Mouse (Mus musculus) bone marrow, adult 2 months (tissue): Measurements from ENCODE around the gene Wfdc1. TPM values are rescaled to one million over a fixed set of nuclear protein-coding genes. Genes with fewer than 3 reads are reported as not detected.
A peak's percentile ranks its signal among the peaks of the same experiment; 100 is the strongest.

Experiments used
- H3K27ac ChIP-seq: fragments of 200-500 bp; 2 replicates; pipeline ENCODE4 v1.5.1; 2012; ENCODE audit warnings: low read depth, mild to moderate bottlenecking, control low read depth, inconsistent platforms, low read length; ENCODE audit not compliant: control insufficient read depth, poor library complexity, insufficient read depth
- H3K4me1 ChIP-seq: fragments of 200-500 bp; 2 replicates; pipeline ENCODE4 v1.6.1; 2011; ENCODE audit warnings: low read length; ENCODE audit not compliant: control insufficient read depth, insufficient read depth
- H3K4me3 ChIP-seq: fragments of 200-500 bp; replicated peaks from 2 replicates; pipeline ENCODE3; 2011; ENCODE audit warnings: mild to moderate bottlenecking, low read depth, low read length, control low read depth; ENCODE audit not compliant: control insufficient read depth
- CTCF ChIP-seq: fragments of 200-500 bp; IDR thresholded peaks from 2 replicates; pipeline ENCODE4 v1.5.1; 2011; ENCODE audit warnings: low read length, control low read depth; ENCODE audit not compliant: control insufficient read depth, insufficient read depth
- POLR2A ChIP-seq: fragments of 200-500 bp; IDR thresholded peaks from 2 replicates; pipeline ENCODE4 v1.6.1; 2011; ENCODE audit warnings: low read depth, mild to moderate bottlenecking, control low read depth, low read length, borderline replicate concordance; ENCODE audit not compliant: control insufficient read depth
- WGBS: fragments of 180-500 bp; shearing (Covaris S2); methylation state at CpG from one replicate; pipeline ENCODE4 v1.1.7; 2018; 5-methylcytosine and 5-hydroxymethylcytosine counted together
- polyA plus RNA-seq: library from polyadenylated mRNA; stranded (reverse); fragments of >200 nt; gene quantifications from 2 replicates; pipeline ENCODE4 v1.2.4, GENCODE M21; 2011; ENCODE audit warnings: low replicate concordance; ENCODE audit not compliant: missing spikeins, insufficient read depth, insufficient read length

Wfdc1 gene
- polyA plus RNA-seq, 1 experiment = not detected

DNA sequence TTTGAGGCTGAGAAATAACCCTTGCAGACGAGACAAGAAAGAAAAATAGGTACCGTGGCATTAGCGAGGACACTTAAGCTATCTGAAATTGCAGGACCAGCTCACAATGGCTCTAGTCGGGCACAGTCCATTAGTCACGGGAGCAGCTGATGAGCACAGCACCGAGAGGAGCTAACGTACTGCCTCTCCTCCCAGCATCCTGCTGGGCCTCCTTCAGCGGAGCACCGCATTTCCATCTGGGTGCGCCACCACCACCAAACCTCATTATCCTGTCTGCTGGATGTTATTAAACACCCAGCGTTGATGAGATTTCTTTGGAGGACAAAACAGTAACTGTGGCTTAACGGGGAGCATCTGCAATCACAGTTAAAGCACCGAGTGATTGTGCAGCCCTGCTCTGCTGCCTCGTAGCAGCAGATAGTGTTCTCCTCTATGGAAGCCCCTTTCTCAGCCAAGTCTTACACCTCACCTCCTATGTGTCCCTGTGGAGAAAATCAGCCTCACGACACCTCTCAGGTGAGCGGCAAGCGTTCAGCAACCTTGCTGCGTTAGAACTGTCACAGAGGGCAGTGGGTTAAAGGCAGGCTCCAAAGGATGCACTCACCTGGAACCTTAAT is 21.1 kb upstream of the Wfdc1 start:
- H3K27ac ChIP-seq = no peak overlapping the region
- no peak for TF ChIP-seq CTCF
- no peak for TF ChIP-seq POLR2A
- no peak overlapping the region for H3K4me3 ChIP-seq
- no peaks in the 10 kb centered on the region for H3K4me1 ChIP-seq
- 77% methylated on average over 18 of the region's 18 CpGs for WGBS

DNA sequence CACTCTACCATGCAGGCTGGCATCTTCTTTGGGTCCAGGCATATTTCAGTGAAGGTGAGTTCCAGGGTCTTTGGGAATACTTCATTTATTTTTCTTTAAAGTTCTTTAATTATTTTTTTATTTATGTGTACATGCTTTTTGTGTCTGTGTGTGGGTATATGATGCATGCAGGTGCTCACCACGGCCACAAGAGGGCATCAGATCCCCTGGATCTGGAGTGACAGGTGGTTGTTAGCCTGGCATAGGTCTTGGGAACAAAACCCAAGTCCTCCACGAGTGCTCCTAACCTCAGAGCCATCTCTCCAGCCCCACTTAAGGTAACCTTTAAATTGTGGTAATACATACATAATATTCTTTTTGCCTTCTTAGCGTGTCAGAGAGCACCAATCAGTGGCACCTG is 20.0 kb upstream of the Wfdc1 start:
- WGBS = 56% methylated on average over 3 of the region's 3 CpGs
- no peak overlapping the region for H3K4me3 ChIP-seq
- H3K4me1 ChIP-seq = no peaks in the 10 kb centered on the region
- TF ChIP-seq CTCF (peak; percentile 33; the same call in 1 of the 2 replicates), POLR2A (no peak)
- no peak overlapping the region for H3K27ac ChIP-seq

DNA sequence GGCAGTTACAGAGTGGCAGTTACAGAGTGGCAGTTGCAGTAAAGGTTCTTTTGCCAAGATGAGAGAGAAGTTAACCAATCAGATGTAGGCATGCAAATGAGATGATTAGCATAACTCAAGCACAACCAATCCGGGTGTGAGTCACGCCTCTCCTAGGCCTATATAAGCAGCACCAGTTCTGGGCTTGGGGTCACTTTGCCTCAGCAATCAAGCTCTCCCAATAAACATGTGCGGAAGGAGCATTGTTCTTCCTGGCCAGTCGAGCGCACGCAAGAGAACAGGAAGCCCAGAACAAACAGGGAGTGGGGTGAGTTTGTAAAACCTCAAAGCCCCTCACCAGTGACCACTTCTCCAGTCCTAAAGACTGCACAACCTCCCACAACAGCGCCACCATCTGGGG is 19.3 kb upstream of the Wfdc1 start:
- Histone ChIP-seq H3K27ac (no peak overlapping the region), H3K4me1 (no peaks in the 10 kb centered on the region), H3K4me3 (no peak overlapping the region)
- 72% methylated on average over 7 of the region's 7 CpGs for WGBS
- TF ChIP-seq POLR2A (no peak), CTCF (no peak)

DNA sequence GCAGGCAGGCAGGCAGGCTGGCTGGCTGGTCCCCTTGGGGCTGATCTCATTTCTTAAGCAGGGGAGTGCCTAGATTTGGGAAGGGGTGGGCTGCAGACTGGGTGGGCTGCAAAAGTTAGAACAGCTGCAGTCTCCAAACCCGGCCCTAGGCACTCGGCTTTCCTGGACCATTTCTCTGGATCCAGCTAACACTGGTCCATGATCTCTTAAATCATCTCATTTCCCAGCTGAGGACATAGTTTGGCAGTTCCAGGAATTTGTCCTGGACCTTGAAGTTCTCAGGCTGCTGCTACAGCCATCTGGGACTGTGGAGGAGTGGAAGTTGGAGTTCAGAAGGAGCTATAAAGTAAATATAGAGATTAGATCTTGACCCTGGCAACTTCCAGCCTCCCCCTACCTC is 14.8 kb upstream of the Wfdc1 start:
- Histone ChIP-seq H3K4me1 (no peaks in the 10 kb centered on the region), H3K27ac (no peak overlapping the region), H3K4me3 (no peak overlapping the region)
- TF ChIP-seq POLR2A (no peak), CTCF (no peak)
- WGBS = 46% methylated on average over 2 of the region's 2 CpGs

DNA sequence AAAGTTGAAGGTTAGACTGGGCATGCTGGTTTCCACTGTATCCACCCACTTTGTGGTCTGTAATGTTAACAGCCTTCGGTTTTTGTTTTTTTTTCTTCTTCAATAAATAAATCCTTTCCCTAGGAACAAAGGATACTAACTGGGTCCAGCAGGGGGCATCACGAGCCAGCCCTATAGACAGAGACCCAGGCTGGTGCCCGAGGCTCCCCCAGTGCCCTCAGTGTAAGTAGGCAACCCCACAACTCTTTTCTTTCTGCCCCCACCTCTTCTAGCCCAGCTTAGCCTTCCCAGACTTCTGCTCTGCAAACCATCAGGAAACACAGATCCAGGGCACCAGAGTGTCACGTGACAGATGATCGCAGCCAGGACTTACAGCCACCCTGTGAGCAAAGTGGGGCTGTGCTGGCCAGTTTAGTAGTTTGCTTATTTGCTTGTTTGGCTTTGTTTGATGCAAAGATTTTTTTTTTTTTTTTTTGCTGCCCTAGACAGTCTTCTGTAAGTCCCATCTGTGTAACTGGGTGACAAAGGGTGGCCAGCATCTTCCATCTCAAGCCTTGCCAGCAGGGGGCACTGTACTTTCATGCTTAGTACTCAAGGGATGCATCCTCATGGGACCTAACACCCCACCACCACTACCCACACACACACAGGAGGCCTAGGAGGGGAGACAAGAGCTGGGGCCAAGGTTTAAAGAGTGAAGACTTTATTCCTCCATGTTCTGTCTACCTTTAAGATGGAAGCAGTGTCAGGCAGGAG is 9.3 kb upstream of the Wfdc1 start:
- no peak overlapping the region for H3K4me3 ChIP-seq
- TF ChIP-seq POLR2A = no peak
- TF ChIP-seq CTCF = peak; percentile 48
- H3K27ac ChIP-seq = no peak overlapping the region
- 47% methylated on average over 5 of the region's 5 CpGs for WGBS
- no peaks in the 10 kb centered on the region for H3K4me1 ChIP-seq

DNA sequence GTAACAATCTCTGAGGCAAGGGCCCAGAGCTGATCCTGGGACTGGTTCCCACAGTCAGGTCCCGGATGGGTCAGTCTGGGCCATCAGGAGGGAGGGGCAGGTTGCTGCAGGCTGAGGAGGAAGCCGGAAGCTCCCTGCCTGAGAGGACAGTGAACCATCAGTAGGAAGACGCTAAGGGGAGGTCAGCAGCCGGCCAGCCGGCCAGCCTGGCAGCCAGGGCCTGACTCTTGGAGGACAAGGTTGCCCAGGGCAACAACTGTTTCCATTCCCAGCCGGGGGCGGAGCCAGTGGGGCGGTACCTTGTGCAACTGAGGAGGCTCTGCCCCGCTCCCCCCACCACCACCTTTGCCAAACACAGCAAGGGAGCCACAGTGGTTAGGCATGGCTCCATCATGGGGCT is 5.1 kb upstream of the Wfdc1 start:
- no peak overlapping the region for H3K4me3 ChIP-seq
- TF ChIP-seq CTCF (no peak), POLR2A (no peak)
- H3K27ac ChIP-seq = no peak overlapping the region
- no peaks in the 10 kb centered on the region for H3K4me1 ChIP-seq
- WGBS = 67% methylated on average over 9 of the region's 9 CpGs

DNA sequence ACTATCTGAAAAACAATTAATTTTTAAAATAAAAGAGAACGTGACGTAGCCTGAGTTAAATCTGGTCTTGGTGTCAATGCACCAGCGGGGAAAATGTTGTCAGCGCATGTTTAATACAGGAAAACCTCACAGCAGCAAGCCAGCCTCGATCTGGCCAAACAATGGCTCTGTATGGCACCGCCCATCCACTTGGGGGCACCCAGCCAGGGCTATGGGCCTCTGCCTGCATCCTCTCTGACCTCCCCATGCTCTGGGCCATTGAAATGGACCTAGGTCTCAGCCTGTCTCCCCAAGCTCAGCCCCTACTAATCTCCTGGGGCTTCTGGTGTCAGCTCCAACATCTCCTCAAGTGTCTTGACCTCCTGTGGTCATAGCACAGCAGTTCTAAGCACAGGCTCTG is 4.3 kb upstream of the Wfdc1 start:
- WGBS = 58% methylated on average over 6 of the region's 6 CpGs
- H3K4me3 ChIP-seq = no peak overlapping the region
- TF ChIP-seq POLR2A (no peak), CTCF (no peak)
- no peak overlapping the region for H3K27ac ChIP-seq
- no peaks in the 10 kb centered on the region for H3K4me1 ChIP-seq

DNA sequence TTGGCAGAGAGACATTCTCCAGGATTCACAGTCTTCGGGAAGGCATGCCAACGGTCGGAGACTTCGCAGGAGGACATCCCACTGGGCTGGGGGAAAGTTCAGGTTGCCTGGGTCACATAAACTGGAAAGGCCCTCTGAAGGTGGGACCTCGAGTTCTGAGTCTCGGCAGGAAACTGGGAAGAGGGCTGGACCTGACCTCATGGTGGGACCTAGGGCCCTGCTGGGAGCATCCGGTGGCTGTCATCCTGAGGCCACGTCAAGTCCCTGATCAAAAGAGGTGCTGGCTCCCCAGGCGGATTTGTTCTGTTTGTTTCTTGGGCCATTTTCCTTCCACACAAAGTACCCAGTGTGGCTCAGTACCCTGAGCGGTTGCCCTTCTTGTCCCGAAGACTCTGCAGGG is 2.7 kb upstream of the Wfdc1 start:
- TF ChIP-seq POLR2A = no peak
- no peak for TF ChIP-seq CTCF
- Histone ChIP-seq H3K4me1 (no peaks in the 10 kb centered on the region), H3K4me3 (no peak overlapping the region), H3K27ac (no peak overlapping the region)
- 83% methylated on average over 11 of the region's 11 CpGs for WGBS

DNA sequence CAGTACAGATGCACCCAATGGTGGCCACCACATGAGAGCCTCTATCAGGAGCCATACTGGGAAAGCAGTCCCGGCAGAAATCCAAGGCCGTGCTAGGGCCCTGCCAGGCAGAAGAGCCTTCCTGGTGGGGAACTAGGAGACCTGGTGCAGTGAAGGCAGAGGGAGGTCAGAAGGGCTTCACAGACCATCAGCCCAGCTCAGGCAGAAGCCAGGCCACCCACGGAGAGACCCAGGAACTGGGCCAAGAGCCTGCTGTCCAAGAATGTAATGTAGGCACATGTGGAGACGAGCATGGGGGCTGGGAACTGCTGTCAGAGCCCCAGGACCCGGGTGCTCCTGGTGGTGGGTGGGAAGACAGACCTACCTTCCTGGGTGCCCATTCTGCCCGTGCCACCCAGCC is 895 bp upstream of the Wfdc1 start:
- H3K4me3 ChIP-seq = no peak overlapping the region
- no peak for TF ChIP-seq CTCF
- no peak for TF ChIP-seq POLR2A
- whole genome bisulfite sequencing = 76% methylated on average over 6 of the region's 6 CpGs
- no peak overlapping the region for H3K27ac ChIP-seq
- H3K4me1 ChIP-seq = no peaks in the 10 kb centered on the region
